Mouse (Mus musculus): Measurements from ENCODE around the gene Hdac9.

Gene Hdac9

GRCm38 (mm10) chr12:34200030-34200446 lies 716.9 kb downstream of the Hdac9 start:
- DNase-seq = no peak

- no peak for DNase-seq
Measured at GRCm38 (mm10) chr12:34195155-34195828, 721.6 kb downstream of the Hdac9 start.

- no peak for DNase-seq
Measured at GRCm38 (mm10) chr12:34194116-34194515, 722.8 kb downstream of the Hdac9 start.

- no peak for DNase-seq
Measured at GRCm38 (mm10) chr12:34191246-34191645, 725.6 kb downstream of the Hdac9 start.

- DNase-seq = no peak
Measured at GRCm38 (mm10) chr12:34178931-34179330, 738.0 kb downstream of the Hdac9 start.

- no peak for DNase-seq
Measured at GRCm38 (mm10) chr12:34176790-34177189, 740.1 kb downstream of the Hdac9 start.

- DNase-seq = no peak
Measured at GRCm38 (mm10) chr12:34173036-34173435, 743.9 kb downstream of the Hdac9 start.

GRCm38 (mm10) chr12:34170601-34171000 lies 746.3 kb downstream of the Hdac9 start:
- no peak for DNase-seq

- DNase-seq = no peak
Measured at GRCm38 (mm10) chr12:34165674-34166073, 751.2 kb downstream of the Hdac9 start.

- DNase-seq = no peak
Measured at GRCm38 (mm10) chr12:34156301-34156700, 760.6 kb downstream of the Hdac9 start.

GRCm38 (mm10) chr12:34155740-34156139 lies 761.2 kb downstream of the Hdac9 start:
- no peak for DNase-seq

- no peak for DNase-seq
Measured at GRCm38 (mm10) chr12:34154757-34155156, 762.1 kb downstream of the Hdac9 start.

- no peak for DNase-seq
Measured at GRCm38 (mm10) chr12:34151336-34151735, 765.6 kb downstream of the Hdac9 start.

GRCm38 (mm10) chr12:34142743-34143142 lies 774.2 kb downstream of the Hdac9 start:
- no peak for DNase-seq

- no peak for DNase-seq
Measured at GRCm38 (mm10) chr12:34113336-34113735, 803.6 kb downstream of the Hdac9 start.

- DNase-seq = no peak
Measured at GRCm38 (mm10) chr12:34092953-34093352, 823.9 kb downstream of the Hdac9 start.

- DNase-seq = no peak
Measured at GRCm38 (mm10) chr12:34091851-34092250, 825.0 kb downstream of the Hdac9 start.

GRCm38 (mm10) chr12:34087292-34087942 lies 829.5 kb downstream of the Hdac9 start:
- no peak for DNase-seq

GRCm38 (mm10) chr12:34076981-34077380 lies 839.9 kb downstream of the Hdac9 start:
- DNase-seq = no peak

- no peak for DNase-seq
Measured at GRCm38 (mm10) chr12:34075805-34076509, 840.9 kb downstream of the Hdac9 start.

GRCm38 (mm10) chr12:34052508-34052907 lies 864.4 kb downstream of the Hdac9 start:
- DNase-seq = no peak

- no peak for DNase-seq
Measured at GRCm38 (mm10) chr12:34052036-34052435, 864.9 kb downstream of the Hdac9 start.

- peak; percentile 6 for DNase-seq
Measured at GRCm38 (mm10) chr12:34051112-34051511, 865.8 kb downstream of the Hdac9 start.

- no peak for DNase-seq
Measured at GRCm38 (mm10) chr12:34040949-34041348, 875.9 kb downstream of the Hdac9 start.

Data from retina, postnatal 1 day (tissue).